Comparison of ENCODE assay signal across 16 mouse cellular contexts in the genomic region with DNA sequence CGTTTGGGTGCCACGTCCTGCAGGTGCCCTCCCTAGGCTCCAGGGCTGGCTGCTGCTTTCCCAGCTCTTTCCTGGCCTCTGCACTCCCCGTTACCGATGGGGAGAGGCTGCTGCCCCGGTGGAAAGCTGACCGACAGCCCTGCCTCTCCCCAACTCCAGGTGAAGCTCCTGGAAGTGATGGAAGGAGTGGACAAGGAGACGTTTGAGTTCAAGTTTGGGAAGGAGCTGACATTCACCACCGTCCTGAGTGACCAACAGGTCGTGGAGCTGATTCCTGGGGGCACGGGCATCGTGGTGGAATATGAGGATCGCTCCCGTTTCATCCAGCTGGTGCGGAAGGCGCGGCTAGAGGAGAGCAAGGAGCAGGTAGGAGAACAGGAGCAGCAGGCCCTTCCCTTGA. TPM values are rescaled to one million over a fixed set of nuclear protein-coding genes. Genes with fewer than 3 reads are reported as not detected.
DNase-seq lines count a peak whose midpoint lies in the region; ATAC-seq and TF ChIP-seq lines count a peak whose summit lies in the region.
"Had no signal": no experiment of that assay in that cellular context is flagged by ENCODE, and none has a peak within 500 bp of the region (broad histone marks: within the 10 kb centered on the region; RNA-seq: fewer than 3 reads in every experiment).

No protein-coding gene starts in this region.

- H3K4me2 ChIP-seq in forebrain, embryonic 14.5 days (ENCODE audit: low read length): no peak overlapping the region
- H3K4me2 ChIP-seq in forebrain, embryonic 12.5 days: no peak overlapping the region
- H3K4me2 ChIP-seq in limb, embryonic 11.5 days (ENCODE audit: low read depth, severe bottlenecking): no peak overlapping the region
- no peak overlapping the region for H3K4me2 ChIP-seq in limb, embryonic 13.5 days (replicated peaks)
- no peak overlapping the region for H3K4me2 ChIP-seq in midbrain, embryonic 13.5 days (replicated peaks)
- H3K4me2 ChIP-seq: embryonic facial prominence, embryonic 12.5 days; forebrain, embryonic 15.5 days had no signal

- 0 out of 2 replicates have a peak, but pooled peaks have one; percentile 10 for ATAC-seq in forebrain, embryonic 14.5 days
- no peak for ATAC-seq in forebrain, embryonic 12.5 days (ENCODE audit: low FRiP score)
- ATAC-seq in limb, embryonic 11.5 days (ENCODE audit: insufficient number of reproducible peaks, low FRiP score, low TSS enrichment, low read depth): no peak
- ATAC-seq in limb, embryonic 13.5 days (ENCODE audit: low FRiP score, low read depth): no peak
- no peak for ATAC-seq in midbrain, embryonic 13.5 days
- ATAC-seq: activated CD4-positive, CD25-positive, alpha-beta regulatory T cell, adult 4 months; CD4-positive, CD25-positive, alpha-beta regulatory T cell, adult 4 months; Patski had no signal

- no peaks in the 10 kb centered on the region for H3K9me3 ChIP-seq in forebrain, embryonic 14.5 days (replicated peaks; ENCODE audit: control insufficient read depth, low read length)
- no peaks in the 10 kb centered on the region for H3K9me3 ChIP-seq in forebrain, embryonic 12.5 days
- H3K9me3 ChIP-seq in limb, embryonic 11.5 days (ENCODE audit: control insufficient read depth, low read length): no peaks in the 10 kb centered on the region
- no peaks in the 10 kb centered on the region for H3K9me3 ChIP-seq in limb, embryonic 10.5 days (replicated peaks)
- no peaks in the 10 kb centered on the region for H3K9me3 ChIP-seq in E14TG2a.4 (ENCODE audit: low read length)
- H3K9me3 ChIP-seq in limb, embryonic 13.5 days: no peaks in the 10 kb centered on the region
- no peaks in the 10 kb centered on the region for H3K9me3 ChIP-seq in midbrain, embryonic 13.5 days
- H3K9me3 ChIP-seq: embryonic facial prominence, embryonic 10.5 days; embryonic facial prominence, embryonic 12.5 days; forebrain, embryonic 15.5 days; G1E had no signal

- H3K36me3 ChIP-seq in forebrain, embryonic 14.5 days (ENCODE audit: control insufficient read depth, insufficient read depth, low read length): peaks cover 60% of the 10 kb centered on the region
- peaks cover 34% of the 10 kb centered on the region for H3K36me3 ChIP-seq in forebrain, embryonic 12.5 days (replicated peaks)
- no peaks in the 10 kb centered on the region; the same call in 1 of the 2 replicates for H3K36me3 ChIP-seq in limb, embryonic 11.5 days (ENCODE audit: control insufficient read depth, insufficient read depth, low read length)
- peaks cover 28% of the 10 kb centered on the region for H3K36me3 ChIP-seq in limb, embryonic 10.5 days
- H3K36me3 ChIP-seq in E14TG2a.4 (ENCODE audit: insufficient read depth, low read length): peaks cover 69% of the 10 kb centered on the region
- peaks cover 47% of the 10 kb centered on the region for H3K36me3 ChIP-seq in limb, embryonic 13.5 days
- H3K36me3 ChIP-seq in midbrain, embryonic 13.5 days: peaks cover 68% of the 10 kb centered on the region

- H3K27me3 ChIP-seq in forebrain, embryonic 14.5 days (replicated peaks; ENCODE audit: control insufficient read depth, insufficient read depth, low read length): no peaks in the 10 kb centered on the region
- 0 out of 2 replicates have a peak, but pooled peaks cover 4% of the 10 kb centered on the region for H3K27me3 ChIP-seq in forebrain, embryonic 12.5 days
- H3K27me3 ChIP-seq in limb, embryonic 11.5 days (ENCODE audit: control insufficient read depth, insufficient read depth, low read length): no peaks in the 10 kb centered on the region
- peaks cover 4% of the 10 kb centered on the region; the same call in 1 of the 2 replicates for H3K27me3 ChIP-seq in limb, embryonic 10.5 days (ENCODE audit: low read depth, poor library complexity, severe bottlenecking)
- 0 out of 2 replicates have a peak, but pooled peaks cover 2% of the 10 kb centered on the region for H3K27me3 ChIP-seq in E14TG2a.4 (ENCODE audit: insufficient read depth, low read length)
- H3K27me3 ChIP-seq in limb, embryonic 13.5 days: no peaks in the 10 kb centered on the region
- H3K27me3 ChIP-seq in midbrain, embryonic 13.5 days: peaks cover 10% of the 10 kb centered on the region; the same call in 1 of the 2 replicates
- H3K27me3 ChIP-seq: CH12.LX; embryonic facial prominence, embryonic 12.5 days; forebrain, embryonic 15.5 days; Patski had no signal

- DNase-seq in forebrain, embryonic 14.5 days (ENCODE audit: low spot score): no peak
- DNase-seq in limb, embryonic 11.5 days (ENCODE audit: low spot score): no peak
- no peak for DNase-seq in limb, embryonic 10.5 days (ENCODE audit: low spot score)

- TF ChIP-seq CTCF in E14TG2a.4 (conservative IDR thresholded peaks at IDR 0.05; ENCODE audit: low read length): no peak

- no peak overlapping the region for H3K4me3 ChIP-seq in forebrain, embryonic 14.5 days (ENCODE audit: low read depth, low read length)
- no peak overlapping the region for H3K4me3 ChIP-seq in forebrain, embryonic 12.5 days (replicated peaks)
- no peak overlapping the region for H3K4me3 ChIP-seq in limb, embryonic 11.5 days (ENCODE audit: low read depth, low read length)
- H3K4me3 ChIP-seq in limb, embryonic 10.5 days: no peak overlapping the region
- H3K4me3 ChIP-seq in E14TG2a.4 (replicated peaks; ENCODE audit: low read length): peak overlapping the region; percentile 70
- no peak overlapping the region for H3K4me3 ChIP-seq in limb, embryonic 13.5 days
- no peak overlapping the region for H3K4me3 ChIP-seq in midbrain, embryonic 13.5 days (replicated peaks)
- H3K4me3 ChIP-seq: embryonic facial prominence, embryonic 10.5 days; embryonic facial prominence, embryonic 12.5 days; forebrain, embryonic 15.5 days had no signal

- no peak overlapping the region for H3K27ac ChIP-seq in forebrain, embryonic 14.5 days (ENCODE audit: low read depth, low read length)
- no peak overlapping the region for H3K27ac ChIP-seq in forebrain, embryonic 12.5 days
- H3K27ac ChIP-seq in limb, embryonic 11.5 days (replicated peaks; ENCODE audit: low read depth, low read length): no peak overlapping the region
- no peak overlapping the region for H3K27ac ChIP-seq in limb, embryonic 10.5 days
- H3K27ac ChIP-seq in limb, embryonic 13.5 days: no peak overlapping the region
- H3K27ac ChIP-seq in midbrain, embryonic 13.5 days: no peak overlapping the region
- H3K27ac ChIP-seq: embryonic facial prominence, embryonic 10.5 days; embryonic facial prominence, embryonic 12.5 days; forebrain, embryonic 15.5 days had no signal

- 93% methylated on average over 16 of the region's 16 CpGs for WGBS in forebrain, embryonic 14.5 days
- 91% methylated on average over 16 of the region's 16 CpGs for WGBS in forebrain, embryonic 12.5 days
- 90% methylated on average over 16 of the region's 16 CpGs for WGBS in limb, embryonic 11.5 days
- WGBS in limb, embryonic 10.5 days: 86% methylated on average over 16 of the region's 16 CpGs
- WGBS in limb, embryonic 13.5 days: 91% methylated on average over 16 of the region's 16 CpGs
- 92% methylated on average over 16 of the region's 16 CpGs for WGBS in midbrain, embryonic 13.5 days

- no peaks in the 10 kb centered on the region for H3K4me1 ChIP-seq in forebrain, embryonic 14.5 days (ENCODE audit: control insufficient read depth, insufficient read depth, low read length)
- 0 out of 2 replicates have a peak, but pooled peaks cover 2% of the 10 kb centered on the region for H3K4me1 ChIP-seq in forebrain, embryonic 12.5 days
- no peaks in the 10 kb centered on the region for H3K4me1 ChIP-seq in limb, embryonic 11.5 days (ENCODE audit: control insufficient read depth, insufficient read depth, low read length)
- H3K4me1 ChIP-seq in limb, embryonic 10.5 days: peaks cover 13% of the 10 kb centered on the region
- H3K4me1 ChIP-seq in E14TG2a.4 (replicated peaks; ENCODE audit: low read depth, low read length): peaks cover 45% of the 10 kb centered on the region
- H3K4me1 ChIP-seq in limb, embryonic 13.5 days: peaks cover 5% of the 10 kb centered on the region
- H3K4me1 ChIP-seq in midbrain, embryonic 13.5 days (replicated peaks): no peaks in the 10 kb centered on the region
- H3K4me1 ChIP-seq: forebrain, embryonic 15.5 days had no signal

- no peak overlapping the region for H3K9ac ChIP-seq in forebrain, embryonic 14.5 days (ENCODE audit: low read length)
- no peak overlapping the region for H3K9ac ChIP-seq in forebrain, embryonic 12.5 days
- H3K9ac ChIP-seq in limb, embryonic 11.5 days (ENCODE audit: low read length): 0 out of 2 replicates have a peak overlapping the region, but pooled peaks have one; percentile 13
- peak overlapping the region; percentile 14; the same call in 1 of the 2 replicates for H3K9ac ChIP-seq in limb, embryonic 13.5 days
- no peak overlapping the region for H3K9ac ChIP-seq in midbrain, embryonic 13.5 days (replicated peaks)
- H3K9ac ChIP-seq: embryonic facial prominence, embryonic 12.5 days; forebrain, embryonic 15.5 days; forebrain, postnatal 0 days had no signal

RNA-seq across cellular contexts. Expression of a gene that starts 6.8 kb away (rescaled TPM):
- 13.1 and 15.3 TPM in 2 replicates for polyA plus RNA-seq in forebrain, embryonic 14.5 days (2014; fragmentation: Nextera tagmentation; extraction: Ambion mirVana)
- 17.1 and 21.2 TPM in 2 replicates for polyA plus RNA-seq in forebrain, embryonic 12.5 days (2016; fragmentation: Nextera tagmentation; extraction: Ambion mirVana)
- polyA plus RNA-seq in limb, embryonic 11.5 days (2014; fragmentation: Nextera tagmentation; extraction: Ambion mirVana): 6.7 and 9.9 TPM in 2 replicates
- polyA plus RNA-seq in limb, embryonic 10.5 days (2016; fragmentation: Nextera tagmentation; extraction: Ambion mirVana): 7.9 and 9.6 TPM in 2 replicates
- polyA plus RNA-seq in limb, embryonic 13.5 days (2015; fragmentation: Nextera tagmentation; extraction: Ambion mirVana): 10.2 and 10.3 TPM in 2 replicates
- 18.3 and 20.2 TPM in 2 replicates for polyA plus RNA-seq in midbrain, embryonic 13.5 days (2015; fragmentation: Nextera tagmentation; extraction: Ambion mirVana)

RNA-seq across cellular contexts. Expression of a gene that starts 7.7 kb away (rescaled TPM):
- 66.1 and 70.3 TPM in 2 replicates for polyA plus RNA-seq in forebrain, embryonic 14.5 days (2014; fragmentation: Nextera tagmentation; extraction: Ambion mirVana)
- polyA plus RNA-seq in forebrain, embryonic 12.5 days (2016; fragmentation: Nextera tagmentation; extraction: Ambion mirVana): 76.0 and 78.0 TPM in 2 replicates
- 121 and 129 TPM in 2 replicates for polyA plus RNA-seq in limb, embryonic 11.5 days (2014; fragmentation: Nextera tagmentation; extraction: Ambion mirVana)
- polyA plus RNA-seq in limb, embryonic 10.5 days (2016; fragmentation: Nextera tagmentation; extraction: Ambion mirVana): 121 and 129 TPM in 2 replicates
- polyA plus RNA-seq in limb, embryonic 13.5 days (2015; fragmentation: Nextera tagmentation; extraction: Ambion mirVana): 99.5 and 111 TPM in 2 replicates
- 73.4 and 73.6 TPM in 2 replicates for polyA plus RNA-seq in midbrain, embryonic 13.5 days (2015; fragmentation: Nextera tagmentation; extraction: Ambion mirVana)

RNA-seq across cellular contexts. Expression of a gene that starts 17.2 kb away (rescaled TPM):
- polyA plus RNA-seq in forebrain, embryonic 14.5 days (2014; fragmentation: Nextera tagmentation; extraction: Ambion mirVana): 47.5 and 51.4 TPM in 2 replicates
- 41.0 and 44.1 TPM in 2 replicates for polyA plus RNA-seq in forebrain, embryonic 12.5 days (2016; fragmentation: Nextera tagmentation; extraction: Ambion mirVana)
- polyA plus RNA-seq in limb, embryonic 11.5 days (2014; fragmentation: Nextera tagmentation; extraction: Ambion mirVana): 53.5 and 57.2 TPM in 2 replicates
- polyA plus RNA-seq in limb, embryonic 10.5 days (2016; fragmentation: Nextera tagmentation; extraction: Ambion mirVana): 63.3 and 74.0 TPM in 2 replicates
- 47.0 and 49.9 TPM in 2 replicates for polyA plus RNA-seq in limb, embryonic 13.5 days (2015; fragmentation: Nextera tagmentation; extraction: Ambion mirVana)
- 45.5 and 50.2 TPM in 2 replicates for polyA plus RNA-seq in midbrain, embryonic 13.5 days (2015; fragmentation: Nextera tagmentation; extraction: Ambion mirVana)

Comparison
In these comparisons a context has a peak if more than half of its experiments do, and no peak if none do; other contexts are left out.
1. H3K9ac ChIP-seq: peak in limb, embryonic 11.5 days (single experiment) and limb, embryonic 13.5 days (single experiment); none in forebrain, embryonic 14.5 days (single experiment), forebrain, embryonic 12.5 days (single experiment) and midbrain, embryonic 13.5 days (single experiment).